Mouse (Mus musculus) brain, embryonic 14.5 days (tissue): ENCODE results near the gene Slc43a2.

Source experiments
- CTCF ChIP-seq: fragments of 200-500 bp; IDR thresholded peaks from 2 replicates; pipeline ENCODE4 v1.5.1; 2012; ENCODE audit warnings: inconsistent platforms, mild to moderate bottlenecking, moderate library complexity, borderline replicate concordance; ENCODE audit not compliant: insufficient read depth, insufficient read length; ENCODE audit errors: extremely low read depth
- POLR2A ChIP-seq: fragments of 200-500 bp; IDR thresholded peaks from 2 replicates; pipeline ENCODE4 v1.6.1; 2012; ENCODE audit warnings: mild to moderate bottlenecking, inconsistent platforms, borderline replicate concordance; ENCODE audit not compliant: poor library complexity, insufficient read depth, insufficient read length, severe bottlenecking; ENCODE audit errors: extremely low read depth

GRCm38 (mm10) chr11:75583521-75583920, 52.0 kb downstream of the Slc43a2 start:
- no peak for TF ChIP-seq POLR2A
- no peak for TF ChIP-seq CTCF
